Mouse (Mus musculus) stomach, embryonic 15.5 days (tissue): ENCODE results near the gene Ctcfl. TPM values are rescaled to one million over a fixed set of nuclear protein-coding genes. Genes with fewer than 3 reads are reported as not detected.

Experiments
- ATAC-seq: fragments of 200-750 bp; cut with Nextera tagmentation; 2 replicates; pipeline ENCODE4 v1.8.0; 2017; ENCODE audit warnings: low read depth, moderate number of reproducible peaks, moderate TSS enrichment; ENCODE audit not compliant: insufficient read depth, low FRiP score
- H3K27ac ChIP-seq: fragments of 300-500 bp; sonication (generic); 2 replicates; pipeline ENCODE4 v1.5.1; 2015; ENCODE audit warnings: mild to moderate bottlenecking, inconsistent platforms
- H3K27me3 ChIP-seq: fragments of 300-500 bp; sonication (generic); replicated peaks from 2 replicates; pipeline ENCODE4 v1.6.1; 2015; ENCODE audit warnings: inconsistent platforms
- H3K36me3 ChIP-seq: fragments of 300-500 bp; sonication (generic); 2 replicates; pipeline ENCODE4 v1.6.1; 2015; ENCODE audit warnings: inconsistent platforms
- H3K4me1 ChIP-seq: fragments of 300-500 bp; sonication (generic); 2 replicates; pipeline ENCODE4 v1.6.1; 2015; ENCODE audit warnings: inconsistent platforms
- H3K4me2 ChIP-seq: fragments of 300-500 bp; sonication (generic); 2 replicates; pipeline ENCODE4 v1.6.1; 2015; ENCODE audit warnings: mild to moderate bottlenecking, inconsistent platforms
- H3K4me3 ChIP-seq: fragments of 300-500 bp; sonication (generic); replicated peaks from 2 replicates; pipeline ENCODE4 v1.5.1; 2015; ENCODE audit warnings: inconsistent platforms
- H3K9ac ChIP-seq: fragments of 300-500 bp; sonication (generic); 2 replicates; pipeline ENCODE4 v1.6.1; 2015; ENCODE audit warnings: inconsistent platforms
- H3K9me3 ChIP-seq: fragments of 300-500 bp; sonication (generic); 2 replicates; pipeline ENCODE4 v1.6.1; 2016; ENCODE audit warnings: inconsistent platforms
- WGBS: fragments of 180-500 bp; shearing (Covaris S2); methylation state at CpG from one replicate; pipeline ENCODE4 v1.1.7; 2015; 5-methylcytosine and 5-hydroxymethylcytosine counted together
- polyA plus RNA-seq: library from polyadenylated mRNA; unstranded; fragments of >200 nt; fragmentation: Nextera tagmentation; extraction: Ambion mirVana; gene quantifications from 2 replicates; pipeline ENCODE4 v1.2.1, GENCODE M21; 2015

Gene Ctcfl
- 0.30 and 0.41 TPM in 2 replicates for polyA plus RNA-seq

DNA sequence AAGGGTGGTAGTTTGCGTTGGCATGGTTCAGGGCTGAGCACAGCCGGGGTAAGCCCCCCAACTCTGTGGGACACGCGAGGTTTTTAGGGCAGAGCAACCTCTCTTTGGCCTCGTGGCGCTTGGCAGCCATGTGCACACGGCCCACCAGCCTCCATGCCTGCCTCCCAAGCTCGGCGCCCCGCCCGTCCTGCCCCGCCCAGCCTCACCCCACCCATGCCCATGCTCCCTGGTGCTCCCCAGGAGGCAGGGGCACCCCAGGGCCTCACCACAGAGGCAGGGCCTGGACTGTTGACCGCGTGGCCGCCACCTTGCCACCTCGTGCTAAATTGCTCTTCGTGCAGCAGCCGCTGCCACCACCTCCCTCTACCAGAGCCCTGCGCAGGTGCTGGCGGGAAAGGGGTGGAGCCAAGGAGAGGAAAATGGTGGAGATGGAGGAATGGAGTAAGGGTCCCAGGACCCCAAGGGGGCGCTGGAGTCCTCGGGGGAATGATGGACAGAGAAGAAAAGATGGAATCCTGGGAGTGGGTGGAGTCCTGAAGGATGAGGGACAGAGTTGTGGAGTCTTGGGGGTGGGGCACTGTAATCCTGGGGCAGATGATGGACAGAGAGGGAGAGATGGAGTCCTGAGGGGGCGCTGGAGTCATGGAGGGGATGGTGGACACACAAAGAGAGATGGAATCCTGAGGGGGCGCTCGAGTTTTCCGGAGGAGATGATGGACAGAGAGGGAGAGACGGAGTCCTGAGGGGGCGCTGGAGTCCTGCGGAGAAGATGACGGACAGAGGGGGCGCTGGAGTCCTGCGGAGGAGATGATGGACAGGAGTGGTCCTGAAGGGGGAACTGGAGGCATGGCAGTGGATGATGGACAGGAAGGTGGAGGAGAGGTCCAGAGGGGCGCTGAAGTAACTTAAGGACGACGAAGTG, at the start of gene Ctcfl:
Gene Ctcfl, minus strand, starts transcription at position 503 of the 922 bp plus-strand sequence.
- no peak within 1 kb of the TSS for H3K4me2 ChIP-seq
- no peak within 1 kb of the TSS for H3K27ac ChIP-seq
- H3K36me3 ChIP-seq = no peaks in the 10 kb centered on the region
- no peak within 1 kb of the TSS for H3K4me3 ChIP-seq
- no peak within 1 kb of the TSS for H3K9ac ChIP-seq
- H3K9me3 ChIP-seq = no peaks in the 10 kb centered on the region
- 81% methylated on average over 35 of the region's 35 CpGs for WGBS
- H3K4me1 ChIP-seq = no peaks in the 10 kb centered on the region
- peak; percentile 18; the same call in 1 of the 2 replicates for ATAC-seq
- no peaks in the 10 kb centered on the region; the same call in 1 of the 2 replicates for H3K27me3 ChIP-seq

DNA sequence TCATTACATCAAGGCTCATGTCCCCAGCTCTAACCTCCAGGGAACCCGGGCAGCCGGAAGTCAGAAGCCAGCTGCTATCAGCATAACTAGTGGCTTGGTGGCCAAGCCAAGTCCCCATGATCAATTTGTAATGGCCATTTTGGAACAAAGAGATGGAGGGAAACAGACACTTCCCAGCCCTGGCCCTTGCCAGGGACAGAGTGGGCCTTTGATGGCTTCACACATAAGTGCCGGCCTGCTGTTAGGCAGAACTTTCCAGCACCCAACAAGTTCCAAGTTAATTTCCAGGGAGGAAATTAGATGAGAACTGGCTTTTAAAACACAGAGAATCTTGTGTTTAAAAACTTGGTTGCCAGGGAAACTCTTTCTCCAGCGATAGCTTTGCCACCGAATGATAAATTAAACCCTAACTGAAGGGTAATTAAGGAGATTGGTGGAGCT, 49.1 kb upstream of the Ctcfl start:
- peaks cover 24% of the 10 kb centered on the region for H3K4me1 ChIP-seq
- H3K9me3 ChIP-seq = no peaks in the 10 kb centered on the region
- no peak overlapping the region for H3K9ac ChIP-seq
- WGBS = 44% methylated on average over 5 of the region's 5 CpGs
- H3K27ac ChIP-seq = no peak overlapping the region
- H3K4me3 ChIP-seq = no peak overlapping the region
- H3K36me3 ChIP-seq = no peaks in the 10 kb centered on the region
- no peak overlapping the region for H3K4me2 ChIP-seq
- H3K27me3 ChIP-seq = 0 out of 2 replicates have a peak, but pooled peaks cover 6% of the 10 kb centered on the region
- no peak for ATAC-seq

DNA sequence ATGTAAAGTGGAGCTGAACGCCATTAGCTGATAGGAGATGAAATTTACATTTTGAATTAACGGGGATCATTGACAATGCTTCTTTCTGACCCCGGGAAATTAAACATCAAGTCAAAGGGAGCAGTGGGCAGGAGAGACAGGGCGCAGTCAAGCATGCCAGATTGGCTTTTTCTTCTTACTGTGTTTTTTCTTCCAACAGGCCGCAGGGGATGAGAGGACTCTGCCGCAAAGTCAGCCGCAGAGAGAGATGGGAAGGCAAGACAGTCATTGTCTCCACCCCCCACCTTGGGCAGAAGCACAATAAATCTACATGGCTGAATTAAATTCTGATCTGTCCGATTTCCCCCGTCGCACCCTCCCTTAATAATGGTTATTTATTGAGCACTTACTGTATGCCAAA, 46.0 kb upstream of the Ctcfl start:
- Histone ChIP-seq H3K27me3 (0 out of 2 replicates have a peak, but pooled peaks cover 3% of the 10 kb centered on the region), H3K36me3 (no peaks in the 10 kb centered on the region), H3K4me3 (no peak overlapping the region), H3K4me2 (no peak overlapping the region), H3K27ac (no peak overlapping the region), H3K9me3 (no peaks in the 10 kb centered on the region), H3K4me1 (no peaks in the 10 kb centered on the region), H3K9ac (no peak overlapping the region)
- 85% methylated on average over 10 of the region's 10 CpGs for WGBS
- ATAC-seq = no peak

DNA sequence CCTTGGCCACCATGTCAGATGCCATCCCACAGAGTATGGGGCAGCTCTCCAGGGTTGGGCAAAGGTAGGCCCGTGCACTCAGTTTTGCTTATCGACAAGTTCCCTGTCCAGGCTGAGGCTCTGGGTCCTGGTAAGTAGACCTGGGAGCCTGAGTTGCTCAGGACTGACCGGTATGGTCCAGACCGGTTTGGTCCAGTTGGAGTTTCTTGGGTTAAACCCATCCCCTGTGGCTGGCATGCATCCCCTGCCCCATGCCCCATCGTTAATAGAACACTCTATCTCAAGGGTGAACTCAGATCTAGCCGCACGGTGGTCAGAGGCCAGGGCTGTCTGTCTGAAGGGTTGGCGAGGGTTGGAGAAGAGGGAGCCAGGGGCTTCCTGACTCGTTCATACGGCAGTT, 45.6 kb upstream of the Ctcfl start:
- WGBS = 86% methylated on average over 10 of the region's 10 CpGs
- H3K36me3 ChIP-seq = no peaks in the 10 kb centered on the region

DNA sequence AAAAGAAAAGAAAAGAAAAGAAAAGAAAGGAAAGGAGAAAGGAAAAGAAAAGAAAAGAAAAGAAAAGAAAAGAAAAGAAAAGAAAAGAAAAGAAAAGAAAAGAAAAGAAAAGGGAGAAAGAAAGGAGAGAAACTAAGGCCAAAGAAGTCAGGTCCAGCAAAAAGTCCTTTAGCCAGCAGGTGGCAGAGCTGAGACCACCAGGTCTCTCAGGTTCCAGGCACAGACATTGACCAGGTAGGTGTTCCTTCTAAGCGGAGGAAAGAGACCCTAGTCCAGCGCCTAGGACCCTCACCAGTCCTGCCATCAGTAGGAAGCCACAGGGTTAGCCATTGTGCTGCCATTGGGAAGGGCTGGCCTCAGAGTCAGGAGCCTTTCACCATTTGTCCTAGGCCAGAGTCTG, 45.0 kb upstream of the Ctcfl start:
- Histone ChIP-seq H3K4me3 (no peak overlapping the region), H3K27ac (no peak overlapping the region), H3K36me3 (no peaks in the 10 kb centered on the region), H3K9ac (no peak overlapping the region), H3K4me2 (no peak overlapping the region), H3K4me1 (peaks cover 8% of the 10 kb centered on the region; the same call in 1 of the 2 replicates), H3K9me3 (no peaks in the 10 kb centered on the region), H3K27me3 (0 out of 2 replicates have a peak, but pooled peaks cover 3% of the 10 kb centered on the region)
- 48% methylated on average over 2 of the region's 2 CpGs for WGBS
- ATAC-seq = no peak

More for the DNA sequence above, 45.6 kb upstream of the Ctcfl start:
- no peaks in the 10 kb centered on the region for H3K9me3 ChIP-seq
- no peak for ATAC-seq
- peaks cover 3% of the 10 kb centered on the region; the same call in 1 of the 2 replicates for H3K4me1 ChIP-seq
- H3K4me2 ChIP-seq = no peak overlapping the region
- no peak overlapping the region for H3K4me3 ChIP-seq
- 0 out of 2 replicates have a peak, but pooled peaks cover 3% of the 10 kb centered on the region for H3K27me3 ChIP-seq
- H3K27ac ChIP-seq = no peak overlapping the region
- no peak overlapping the region for H3K9ac ChIP-seq

DNA sequence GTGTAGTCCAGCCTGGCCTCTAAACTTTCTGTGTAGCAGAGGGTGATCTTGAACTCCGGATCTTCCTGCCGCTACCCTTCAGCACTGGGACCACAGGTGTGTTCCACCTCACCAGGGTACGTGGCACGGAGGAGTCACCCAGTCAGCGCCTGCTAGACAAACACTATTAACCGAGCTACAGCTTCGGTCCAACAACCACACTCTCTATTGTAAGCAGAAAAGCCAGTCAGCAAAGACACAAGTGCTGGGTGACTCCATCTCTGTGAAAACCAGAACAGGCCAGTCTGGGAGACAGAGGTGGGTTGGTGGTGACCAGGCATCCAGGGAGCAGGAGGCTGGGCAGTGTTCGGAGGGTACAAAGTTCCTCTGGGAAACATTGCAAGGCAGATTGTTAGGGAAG, 44.1 kb upstream of the Ctcfl start:
- H3K36me3 ChIP-seq = no peaks in the 10 kb centered on the region
- ATAC-seq = no peak
- H3K4me2 ChIP-seq = no peak overlapping the region
- no peaks in the 10 kb centered on the region for H3K9me3 ChIP-seq
- peaks cover 11% of the 10 kb centered on the region; the same call in 1 of the 2 replicates for H3K4me1 ChIP-seq
- 69% methylated on average over 8 of the region's 8 CpGs for WGBS
- H3K4me3 ChIP-seq = no peak overlapping the region
- H3K9ac ChIP-seq = no peak overlapping the region
- 0 out of 2 replicates have a peak, but pooled peaks cover 3% of the 10 kb centered on the region for H3K27me3 ChIP-seq
- no peak overlapping the region for H3K27ac ChIP-seq

DNA sequence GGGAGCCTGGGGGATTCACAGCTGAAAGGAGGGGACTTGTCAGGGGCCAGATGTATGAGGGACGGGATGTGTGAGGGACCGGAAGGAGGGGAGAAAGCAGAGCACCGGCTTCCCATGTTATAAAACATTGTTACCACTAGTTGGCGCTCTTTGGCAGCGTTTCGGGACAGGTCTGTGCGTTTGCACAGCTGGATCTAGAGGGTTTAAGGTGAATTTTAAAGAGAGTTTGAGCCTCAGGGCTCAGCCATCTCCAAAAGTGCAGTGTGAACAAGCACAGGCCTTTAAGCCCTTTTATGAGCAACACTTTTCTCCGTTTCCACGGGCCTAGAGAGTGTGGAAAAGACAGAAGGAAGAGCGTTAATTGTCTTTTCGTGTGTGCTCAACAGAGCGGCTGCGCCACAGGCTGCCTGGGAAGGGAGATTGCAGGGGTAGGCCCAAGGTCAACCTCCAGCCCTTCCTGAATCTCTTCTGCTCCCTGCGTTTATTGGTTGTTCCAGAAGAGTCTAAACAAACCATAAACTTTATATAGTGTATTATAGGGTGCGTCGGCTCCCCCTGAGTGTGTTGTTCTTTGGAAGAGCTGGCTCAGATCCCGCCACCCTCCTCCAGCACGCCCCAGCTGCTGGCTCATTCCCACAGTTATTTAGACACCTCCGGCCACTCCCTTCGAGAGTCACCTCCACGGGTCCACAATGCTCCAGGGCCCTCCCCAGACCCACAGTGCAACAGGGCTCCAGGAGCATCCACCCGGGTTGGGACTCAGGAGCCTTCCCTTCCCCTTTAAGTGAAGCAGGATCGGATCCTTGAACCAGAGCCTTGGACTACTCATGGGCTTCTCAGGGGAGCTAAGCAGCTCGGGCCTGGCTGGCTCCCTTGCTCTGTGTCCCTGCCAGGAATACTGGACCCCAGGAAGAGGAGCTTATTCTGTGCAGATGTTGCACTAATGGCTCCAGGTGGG, 40.3 kb upstream of the Ctcfl start:
- ATAC-seq = peak; percentile 59
- Histone ChIP-seq H3K4me2 (no peak overlapping the region), H3K4me1 (peaks cover 11% of the 10 kb centered on the region; the same call in 1 of the 2 replicates), H3K27me3 (no peaks in the 10 kb centered on the region), H3K36me3 (no peaks in the 10 kb centered on the region), H3K9me3 (no peaks in the 10 kb centered on the region), H3K27ac (peak overlapping the region; percentile 84), H3K9ac (no peak overlapping the region), H3K4me3 (no peak overlapping the region)
- 38% methylated on average over 24 of the region's 24 CpGs for WGBS

DNA sequence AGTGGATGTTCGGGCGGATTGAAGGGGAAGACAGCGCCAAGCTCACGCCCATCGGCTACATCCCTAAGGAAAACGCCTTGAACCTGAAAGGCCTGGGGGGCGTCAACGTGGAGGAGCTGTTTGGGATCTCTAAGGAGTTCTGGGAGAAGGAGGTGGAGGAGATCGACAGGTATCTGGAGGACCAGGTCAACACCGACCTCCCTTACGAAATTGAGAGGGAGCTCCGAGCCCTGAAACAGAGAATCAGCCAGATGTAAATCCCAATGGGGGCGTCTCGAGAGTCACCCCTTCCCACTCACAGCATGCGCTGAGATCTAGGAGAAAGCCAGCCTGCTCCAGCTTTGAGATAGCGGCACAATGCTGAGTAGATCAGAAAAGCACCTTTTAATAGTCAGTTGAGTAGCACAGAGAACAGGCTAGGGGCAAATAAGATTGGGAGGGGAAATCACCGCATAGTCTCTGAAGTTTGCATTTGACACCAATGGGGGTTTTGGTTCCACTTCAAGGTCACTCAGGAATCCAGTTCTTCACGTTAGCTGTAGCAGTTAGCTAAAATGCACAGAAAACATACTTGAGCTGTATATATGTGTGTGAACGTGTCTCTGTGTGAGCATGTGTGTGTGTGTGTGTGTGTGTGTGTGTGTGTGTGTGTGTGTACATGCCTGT, 39.2 kb upstream of the Ctcfl start:
- 85% methylated on average over 19 of the region's 19 CpGs for WGBS
- no peak overlapping the region for H3K4me2 ChIP-seq
- H3K4me3 ChIP-seq = no peak overlapping the region
- no peak for ATAC-seq
- no peak overlapping the region for H3K9ac ChIP-seq
- no peaks in the 10 kb centered on the region for H3K36me3 ChIP-seq
- H3K27ac ChIP-seq = no peak overlapping the region
- no peaks in the 10 kb centered on the region for H3K27me3 ChIP-seq
- H3K4me1 ChIP-seq = peaks cover 11% of the 10 kb centered on the region; the same call in 1 of the 2 replicates
- H3K9me3 ChIP-seq = no peaks in the 10 kb centered on the region

DNA sequence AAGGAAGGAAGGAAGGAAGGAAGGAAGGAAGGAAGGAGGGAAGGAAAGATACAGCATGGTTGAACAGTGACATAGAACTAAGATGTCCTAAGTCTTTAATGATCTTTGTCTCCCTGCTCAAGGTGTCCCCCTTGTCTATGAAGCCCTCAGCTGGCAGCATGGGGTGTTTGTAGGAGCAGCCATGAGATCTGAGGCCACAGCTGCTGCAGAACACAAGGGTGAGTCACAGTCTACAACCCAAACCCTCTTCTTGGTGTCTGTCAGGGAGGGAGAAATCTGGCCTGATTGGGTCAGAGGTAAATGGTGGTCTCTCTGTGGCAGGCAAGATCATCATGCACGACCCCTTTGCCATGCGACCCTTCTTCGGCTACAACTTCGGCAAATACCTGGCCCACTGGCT, 38.5 kb upstream of the Ctcfl start:
- Histone ChIP-seq H3K27me3 (no peaks in the 10 kb centered on the region), H3K9me3 (no peaks in the 10 kb centered on the region), H3K4me3 (no peak overlapping the region), H3K9ac (no peak overlapping the region), H3K36me3 (no peaks in the 10 kb centered on the region), H3K4me1 (peaks cover 12% of the 10 kb centered on the region; the same call in 1 of the 2 replicates), H3K27ac (no peak overlapping the region), H3K4me2 (no peak overlapping the region)
- WGBS = 94% methylated on average over 4 of the region's 4 CpGs
- ATAC-seq = no peak

DNA sequence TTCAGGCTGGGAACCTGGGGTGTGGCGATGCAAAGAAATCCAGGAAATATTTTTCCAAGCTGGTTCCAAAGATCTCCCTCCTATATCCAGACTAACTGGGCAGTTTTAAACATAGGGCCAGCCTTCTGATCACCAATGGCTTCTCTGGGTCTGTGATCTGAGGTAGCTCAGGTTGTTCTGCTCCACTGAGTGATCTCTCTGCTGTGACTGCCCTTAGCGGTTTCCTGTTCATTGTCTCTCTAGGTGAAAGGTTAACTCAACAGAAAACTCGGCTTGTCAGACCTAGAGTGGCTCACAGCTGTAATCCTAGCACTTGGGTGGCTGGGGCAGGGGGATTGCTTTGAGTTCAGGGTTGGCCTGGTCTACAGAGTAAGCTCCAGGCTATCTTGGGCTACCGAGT, 38.1 kb upstream of the Ctcfl start:
- ATAC-seq = no peak
- no peak overlapping the region for H3K27ac ChIP-seq
- no peak overlapping the region for H3K9ac ChIP-seq
- H3K4me3 ChIP-seq = no peak overlapping the region
- no peaks in the 10 kb centered on the region for H3K27me3 ChIP-seq
- H3K36me3 ChIP-seq = no peaks in the 10 kb centered on the region
- H3K9me3 ChIP-seq = no peaks in the 10 kb centered on the region
- WGBS = 56% methylated on average over 4 of the region's 4 CpGs
- H3K4me2 ChIP-seq = no peak overlapping the region
- H3K4me1 ChIP-seq = peaks cover 17% of the 10 kb centered on the region

DNA sequence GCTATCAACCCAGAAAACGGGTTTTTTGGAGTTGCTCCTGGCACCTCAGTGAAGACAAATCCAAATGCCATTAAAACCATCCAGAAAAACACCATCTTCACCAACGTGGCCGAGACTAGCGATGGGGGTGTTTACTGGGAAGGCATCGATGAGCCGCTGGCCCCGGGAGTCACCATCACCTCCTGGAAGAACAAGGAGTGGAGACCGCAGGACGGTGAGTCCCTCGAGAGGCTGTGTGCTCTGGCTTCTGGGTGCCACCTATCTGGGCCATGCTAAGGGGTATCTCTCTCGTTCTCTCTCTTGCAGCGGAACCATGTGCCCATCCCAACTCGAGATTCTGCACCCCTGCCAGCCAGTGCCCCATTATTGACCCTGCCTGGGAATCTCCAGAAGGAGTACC, 37.6 kb upstream of the Ctcfl start:
- WGBS = 87% methylated on average over 13 of the region's 13 CpGs
- H3K9ac ChIP-seq = no peak overlapping the region
- ATAC-seq = no peak
- peaks cover 21% of the 10 kb centered on the region for H3K4me1 ChIP-seq
- H3K27me3 ChIP-seq = no peaks in the 10 kb centered on the region
- H3K27ac ChIP-seq = no peak overlapping the region
- H3K9me3 ChIP-seq = no peaks in the 10 kb centered on the region
- no peaks in the 10 kb centered on the region for H3K36me3 ChIP-seq
- no peak overlapping the region for H3K4me3 ChIP-seq
- H3K4me2 ChIP-seq = no peak overlapping the region
